Mouse (Mus musculus): Measurements from ENCODE around the gene Nt5dc2.

GRCm38 (mm10) chr14:31128101-31128825 is 2.6 kb upstream of the Nt5dc2 start:
- TF ChIP-seq CHD2 (IDR thresholded peaks at IDR 0.05; ENCODE audit: low read depth, low read length) = no peak
- TF ChIP-seq MAFK (IDR thresholded peaks at IDR 0.05; ENCODE audit: insufficient read depth, low read depth, low read length) = no peak
- no peak for TF ChIP-seq HCFC1 (IDR thresholded peaks at IDR 0.05; ENCODE audit: borderline replicate concordance, insufficient read depth, low read length)
